Mouse (Mus musculus) heart, embryonic 11.5 days (tissue): ENCODE data around the gene Shroom3. TPM values are rescaled to one million over a fixed set of nuclear protein-coding genes. Genes with fewer than 3 reads are reported as not detected.

Experiments
- ATAC-seq: fragments of 200-750 bp; cut with Nextera tagmentation; replicated peaks from 2 replicates; pipeline ENCODE4 v1.8.0; 2017; ENCODE audit warnings: moderate library complexity; ENCODE audit not compliant: insufficient number of reproducible peaks, low FRiP score, low TSS enrichment
- H3K27ac ChIP-seq: fragments of 300-500 bp; sonication (generic); 2 replicates; pipeline ENCODE4 v1.5.1; 2014; ENCODE audit warnings: mild to moderate bottlenecking, low read depth, low read length
- H3K27me3 ChIP-seq: fragments of 300-500 bp; sonication (generic); 2 replicates; pipeline ENCODE4 v1.6.1; 2014; ENCODE audit warnings: mild to moderate bottlenecking, low read length, mixed read lengths; ENCODE audit not compliant: control insufficient read depth, insufficient read depth
- H3K36me3 ChIP-seq: fragments of 300-500 bp; sonication (generic); 2 replicates; pipeline ENCODE4 v1.6.1; 2014; ENCODE audit warnings: mild to moderate bottlenecking, low read length, moderate library complexity, mixed read lengths; ENCODE audit not compliant: control insufficient read depth, insufficient read depth
- H3K4me1 ChIP-seq: fragments of 300-500 bp; sonication (generic); 2 replicates; pipeline ENCODE4 v1.6.1; 2014; ENCODE audit warnings: low read length; ENCODE audit not compliant: control insufficient read depth, insufficient read depth
- H3K4me2 ChIP-seq: fragments of 300-500 bp; sonication (generic); 2 replicates; pipeline ENCODE4 v1.6.1; 2014; ENCODE audit warnings: mild to moderate bottlenecking, moderate library complexity
- H3K4me3 ChIP-seq: fragments of 300-500 bp; sonication (generic); 2 replicates; pipeline ENCODE4 v1.5.1; 2014; ENCODE audit warnings: low read depth, low read length
- H3K9ac ChIP-seq: fragments of 300-500 bp; sonication (generic); 2 replicates; pipeline ENCODE4 v1.6.1; 2014; ENCODE audit warnings: mild to moderate bottlenecking, low read depth, low read length, moderate library complexity
- H3K9me3 ChIP-seq: fragments of 300-500 bp; sonication (generic); replicated peaks from 2 replicates; pipeline ENCODE4 v1.6.1; 2016; ENCODE audit warnings: low read length; ENCODE audit not compliant: control insufficient read depth
- WGBS: fragments of 180-500 bp; shearing (Covaris S2); extraction: QIAGEN DNeasy Blood & Tissue Kit; methylation state at CpG from one replicate; pipeline ENCODE4 v1.1.7; 2014; ENCODE audit not compliant: insufficient replicate concordance; 5-methylcytosine and 5-hydroxymethylcytosine counted together
- polyA plus RNA-seq: library from polyadenylated mRNA; unstranded; fragments of >200 nt; fragmentation: Nextera tagmentation; extraction: Ambion mirVana; gene quantifications from 2 replicates; pipeline ENCODE4 v1.2.1, GENCODE M21; 2014

Shroom3 gene
- polyA plus RNA-seq, 1 experiment from 2014 or later: 14.9 TPM

DNA sequence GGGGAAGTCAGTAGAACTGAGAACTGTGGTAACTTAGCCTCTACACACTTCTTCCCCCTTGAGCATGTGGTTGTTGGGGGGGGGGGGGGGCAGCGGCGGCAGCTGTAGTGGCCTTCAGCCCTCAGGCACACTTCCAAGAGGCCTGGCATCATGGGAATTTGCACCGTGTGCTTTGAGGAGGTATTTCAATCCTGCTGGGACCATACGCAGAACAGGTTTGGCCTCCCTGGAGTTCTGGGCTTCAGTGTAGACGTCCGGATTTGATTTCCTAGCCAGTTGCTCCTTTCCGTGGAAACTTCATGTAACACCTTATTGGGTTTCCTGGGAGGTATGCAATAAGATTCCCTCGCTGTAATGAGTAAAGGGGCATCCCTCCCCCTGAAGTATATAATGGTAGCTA is 105.8 kb downstream of the Shroom3 start:
- no peak overlapping the region for H3K9ac ChIP-seq
- H3K27ac ChIP-seq: no peak overlapping the region
- ATAC-seq: no peak
- no peak overlapping the region for H3K4me3 ChIP-seq
- 66% methylated on average over 8 of the region's 8 CpGs for WGBS
- no peaks in the 10 kb centered on the region for H3K9me3 ChIP-seq
- H3K36me3 ChIP-seq: no peaks in the 10 kb centered on the region
- H3K4me2 ChIP-seq: no peak overlapping the region
- peaks cover 5% of the 10 kb centered on the region for H3K4me1 ChIP-seq
- H3K27me3 ChIP-seq: no peaks in the 10 kb centered on the region

GRCm38 (mm10) chr5:92796089-92796990 is 113.1 kb downstream of the Shroom3 start:
- Histone ChIP-seq H3K27ac (peak overlapping the region; percentile 43; the same call in 1 of the 2 replicates), H3K9me3 (no peaks in the 10 kb centered on the region), H3K4me3 (no peak overlapping the region), H3K36me3 (no peaks in the 10 kb centered on the region), H3K4me2 (no peak overlapping the region), H3K9ac (no peak overlapping the region), H3K4me1 (peaks cover 12% of the 10 kb centered on the region), H3K27me3 (no peaks in the 10 kb centered on the region)
- no peak for ATAC-seq
- 28% methylated on average over 11 of the region's 11 CpGs for WGBS

- ATAC-seq: no peak
- 79% methylated on average over 3 of the region's 3 CpGs for WGBS
- H3K4me2 ChIP-seq: no peak overlapping the region
- no peak overlapping the region for H3K9ac ChIP-seq
- peaks cover 12% of the 10 kb centered on the region for H3K4me1 ChIP-seq
- no peaks in the 10 kb centered on the region for H3K9me3 ChIP-seq
- H3K27ac ChIP-seq: no peak overlapping the region
- H3K4me3 ChIP-seq: no peak overlapping the region
- H3K27me3 ChIP-seq: no peaks in the 10 kb centered on the region
- no peaks in the 10 kb centered on the region for H3K36me3 ChIP-seq
These were observed 114.7 kb downstream of the Shroom3 start for GRCm38 (mm10) chr5:92797981-92798380.

DNA sequence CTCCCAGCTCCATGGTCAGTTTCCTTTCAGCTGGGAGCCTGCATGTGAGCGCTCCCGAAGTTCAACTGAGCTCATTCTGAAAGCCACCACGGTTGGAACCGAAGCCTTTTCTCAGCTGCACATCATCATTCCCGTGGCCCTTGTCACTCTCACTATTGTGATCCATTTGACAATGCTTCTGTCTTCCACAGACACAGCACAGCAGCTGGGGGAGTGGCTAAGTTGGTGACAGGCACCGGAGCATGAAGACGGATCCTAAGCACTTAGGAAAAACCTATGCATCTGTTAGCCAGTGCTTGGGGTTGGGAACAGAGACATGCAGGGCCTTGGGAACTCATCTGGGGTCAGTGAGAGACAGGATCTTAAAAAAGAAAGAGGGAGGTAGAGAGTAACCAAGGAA is 121.1 kb downstream of the Shroom3 start:
- Histone ChIP-seq H3K9me3 (no peaks in the 10 kb centered on the region), H3K9ac (no peak overlapping the region), H3K36me3 (no peaks in the 10 kb centered on the region), H3K4me2 (no peak overlapping the region), H3K27ac (no peak overlapping the region), H3K4me3 (no peak overlapping the region), H3K27me3 (no peaks in the 10 kb centered on the region), H3K4me1 (peaks cover 13% of the 10 kb centered on the region)
- ATAC-seq: no peak
- 40% methylated on average over 7 of the region's 7 CpGs for WGBS

DNA sequence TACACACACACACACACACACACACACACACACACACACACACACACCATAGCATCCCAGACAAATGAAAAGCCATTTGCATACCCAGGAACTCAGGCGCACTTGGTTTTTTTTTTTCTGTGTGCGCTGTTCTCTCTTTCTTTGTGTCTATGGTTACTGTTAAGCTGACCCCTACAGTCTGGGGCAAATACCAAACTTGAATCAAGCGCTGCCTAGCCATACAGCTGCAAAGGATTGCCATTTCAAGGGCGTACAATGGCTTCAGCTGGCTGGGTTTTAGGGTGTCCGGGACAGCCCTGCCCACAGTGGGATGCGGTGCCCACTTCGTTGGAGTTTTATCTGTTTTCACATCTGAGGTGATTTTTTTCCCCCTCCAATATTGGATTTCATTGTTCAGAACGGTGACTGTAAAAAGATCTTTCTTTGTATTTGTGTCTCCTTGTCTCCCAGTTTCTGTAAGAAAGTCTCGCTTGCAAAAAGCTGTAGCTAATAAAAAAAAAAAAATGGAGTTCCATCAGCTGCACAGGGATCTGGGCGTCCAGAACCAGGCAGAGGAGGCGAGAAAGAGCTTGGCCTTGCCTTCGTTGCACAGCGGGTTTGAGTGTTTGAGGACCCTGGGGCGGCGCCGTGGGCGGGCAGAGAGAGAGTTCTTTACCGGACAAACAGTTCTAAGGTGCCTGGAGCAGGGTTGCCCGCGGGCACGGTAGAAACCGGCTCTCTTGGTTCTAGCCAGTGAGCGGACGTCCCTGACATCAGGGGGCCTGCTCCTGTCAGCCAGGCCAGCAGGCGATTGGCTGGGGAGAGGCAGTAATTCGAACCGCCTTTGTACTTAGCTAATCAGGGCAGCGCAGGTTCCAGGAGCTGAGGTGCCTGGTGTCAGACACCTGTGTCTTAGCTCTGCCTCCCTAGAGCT is 125.5 kb downstream of the Shroom3 start:
- no peaks in the 10 kb centered on the region for H3K27me3 ChIP-seq
- no peaks in the 10 kb centered on the region for H3K36me3 ChIP-seq
- peak overlapping the region; percentile 77 for H3K27ac ChIP-seq
- peak overlapping the region; percentile 17; the same call in 1 of the 2 replicates for H3K9ac ChIP-seq
- peak overlapping the region; percentile 71 for H3K4me2 ChIP-seq
- H3K4me1 ChIP-seq: peaks cover 31% of the 10 kb centered on the region
- H3K4me3 ChIP-seq: peak overlapping the region; percentile 41
- WGBS: 6% methylated on average over 28 of the region's 28 CpGs
- no peaks in the 10 kb centered on the region for H3K9me3 ChIP-seq
- ATAC-seq: peak; percentile 75

GRCm38 (mm10) chr5:92809416-92809750 is 126.1 kb downstream of the Shroom3 start:
- Histone ChIP-seq H3K36me3 (no peaks in the 10 kb centered on the region), H3K4me1 (peaks cover 30% of the 10 kb centered on the region), H3K9me3 (no peaks in the 10 kb centered on the region), H3K4me2 (peak overlapping the region; percentile 71), H3K27me3 (no peaks in the 10 kb centered on the region), H3K27ac (peak overlapping the region; percentile 77), H3K9ac (peak overlapping the region; percentile 17; the same call in 1 of the 2 replicates), H3K4me3 (peak overlapping the region; percentile 41)
- ATAC-seq: no peak
- 14% methylated on average over 13 of the region's 13 CpGs for WGBS

DNA sequence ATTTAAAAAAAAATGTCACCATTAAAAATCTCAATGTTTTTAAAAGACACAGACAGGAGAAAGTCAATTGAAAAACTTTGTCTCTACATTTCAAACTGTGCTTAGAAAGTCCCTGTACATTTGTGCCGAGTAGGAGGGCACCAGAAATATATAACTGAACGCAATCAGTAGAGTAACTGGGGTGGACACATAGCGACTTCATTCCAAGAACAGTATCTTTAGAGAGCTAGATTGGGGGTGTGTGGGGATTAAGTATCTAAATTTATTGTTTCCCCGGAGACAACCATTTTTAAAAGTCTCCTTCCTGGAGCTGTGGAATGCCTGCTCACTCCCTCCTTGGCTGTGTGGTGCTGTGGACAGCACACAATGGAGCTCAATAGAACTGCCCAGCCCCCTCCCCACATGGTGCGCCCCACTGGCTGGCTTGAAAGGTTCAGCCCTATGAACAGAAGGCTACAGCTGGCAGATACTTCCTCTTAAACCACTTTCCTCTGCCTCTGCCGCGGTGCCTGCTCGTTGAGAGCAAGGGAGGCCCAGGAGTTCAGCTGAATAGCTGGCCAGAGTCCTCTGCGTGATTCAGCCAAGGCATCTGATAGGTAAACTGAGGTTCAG is 127.8 kb downstream of the Shroom3 start:
- 17% methylated on average over 9 of the region's 9 CpGs for WGBS
- Histone ChIP-seq H3K4me1 (peaks cover 29% of the 10 kb centered on the region), H3K27me3 (no peaks in the 10 kb centered on the region), H3K9me3 (no peaks in the 10 kb centered on the region), H3K36me3 (no peaks in the 10 kb centered on the region), H3K27ac (peak overlapping the region; percentile 54; the same call in 1 of the 2 replicates), H3K4me2 (peak overlapping the region; percentile 43), H3K9ac (no peak overlapping the region), H3K4me3 (no peak overlapping the region)
- no peak for ATAC-seq

- H3K4me1 ChIP-seq: peaks cover 29% of the 10 kb centered on the region
- peak overlapping the region; percentile 14; the same call in 1 of the 2 replicates for H3K4me2 ChIP-seq
These were observed 128.5 kb downstream of the Shroom3 start for GRCm38 (mm10) chr5:92811761-92812160.

More at GRCm38 (mm10) chr5:92811761-92812160, 128.5 kb downstream of the Shroom3 start:
- no peaks in the 10 kb centered on the region for H3K27me3 ChIP-seq
- H3K36me3 ChIP-seq: no peaks in the 10 kb centered on the region
- WGBS: 37% methylated on average over 7 of the region's 7 CpGs
- no peak overlapping the region for H3K9ac ChIP-seq
- H3K27ac ChIP-seq: peak overlapping the region; percentile 87
- no peak for ATAC-seq
- no peak overlapping the region for H3K4me3 ChIP-seq
- no peaks in the 10 kb centered on the region for H3K9me3 ChIP-seq
